Mouse (Mus musculus): ENCODE data around the gene Src. TPM values are rescaled to one million over a fixed set of nuclear protein-coding genes. Genes with fewer than 3 reads are reported as not detected.
A peak's percentile ranks its signal among the peaks of the same experiment; 100 is the strongest.

The Src gene
- polyA plus RNA-seq, 1 experiment from 2014 or later, result 24.8 TPM

- ATAC-seq (ENCODE audit: borderline replicate concordance, extremely low read depth, low FRiP score, low TSS enrichment), result no peak
- Histone ChIP-seq H3K9ac (no peak overlapping the region), H3K27ac (no peak overlapping the region), H3K4me1 (peaks cover 15% of the 10 kb centered on the region), H3K4me2 (no peak overlapping the region), H3K27me3 (no peaks in the 10 kb centered on the region), H3K9me3 (no peaks in the 10 kb centered on the region), H3K36me3 (peaks cover 19% of the 10 kb centered on the region), H3K4me3 (no peak overlapping the region)
- WGBS, result 90% methylated on average over 7 of the region's 7 CpGs
Measured at GRCm38 (mm10) chr2:157448356-157448755, 30.1 kb downstream of the Src start.

GRCm38 (mm10) chr2:157450905-157451304 lies 32.7 kb downstream of the Src start:
- WGBS, result 84% methylated on average over 3 of the region's 3 CpGs
- peaks cover 20% of the 10 kb centered on the region for H3K4me1 ChIP-seq

GRCm38 (mm10) chr2:157451372-157452040 lies 33.3 kb downstream of the Src start:
- H3K9me3 ChIP-seq, result no peaks in the 10 kb centered on the region
- 0 out of 2 replicates have a peak overlapping the region, but pooled peaks have one; percentile 42 for H3K27ac ChIP-seq
- peaks cover 13% of the 10 kb centered on the region for H3K36me3 ChIP-seq
- H3K4me2 ChIP-seq, result no peak overlapping the region
- 63% methylated on average over 7 of the region's 7 CpGs for WGBS
- H3K9ac ChIP-seq, result no peak overlapping the region
- peaks cover 22% of the 10 kb centered on the region for H3K4me1 ChIP-seq
- no peak overlapping the region for H3K4me3 ChIP-seq
- H3K27me3 ChIP-seq, result no peaks in the 10 kb centered on the region
- no peak for ATAC-seq (ENCODE audit: borderline replicate concordance, extremely low read depth, low FRiP score, low TSS enrichment)

More at GRCm38 (mm10) chr2:157450905-157451304, 32.7 kb downstream of the Src start:
- Histone ChIP-seq H3K9me3 (no peaks in the 10 kb centered on the region), H3K4me3 (no peak overlapping the region), H3K27me3 (no peaks in the 10 kb centered on the region), H3K9ac (no peak overlapping the region), H3K36me3 (peaks cover 16% of the 10 kb centered on the region), H3K27ac (0 out of 2 replicates have a peak overlapping the region, but pooled peaks have one; percentile 42), H3K4me2 (no peak overlapping the region)
- ATAC-seq (ENCODE audit: borderline replicate concordance, extremely low read depth, low FRiP score, low TSS enrichment), result no peak

GRCm38 (mm10) chr2:157457100-157457806 lies 39.0 kb downstream of the Src start:
- 1% methylated on average over 56 of the region's 56 CpGs for WGBS

GRCm38 (mm10) chr2:157458472-157458871 lies 40.2 kb downstream of the Src start:
- Histone ChIP-seq H3K27ac (no peak overlapping the region), H3K36me3 (peaks cover 16% of the 10 kb centered on the region), H3K4me3 (no peak overlapping the region), H3K9ac (no peak overlapping the region), H3K27me3 (no peaks in the 10 kb centered on the region), H3K4me2 (no peak overlapping the region), H3K4me1 (peaks cover 51% of the 10 kb centered on the region), H3K9me3 (no peaks in the 10 kb centered on the region)
- 22% methylated on average over 14 of the region's 14 CpGs for WGBS
- ATAC-seq (ENCODE audit: borderline replicate concordance, extremely low read depth, low FRiP score, low TSS enrichment), result no peak

More at GRCm38 (mm10) chr2:157457100-157457806, 39.0 kb downstream of the Src start:
- H3K4me2 ChIP-seq, result peak overlapping the region; percentile 68
- H3K27ac ChIP-seq, result peak overlapping the region; percentile 57
- no peaks in the 10 kb centered on the region for H3K27me3 ChIP-seq
- H3K9ac ChIP-seq, result peak overlapping the region; percentile 33
- peaks cover 10% of the 10 kb centered on the region for H3K36me3 ChIP-seq
- peaks cover 42% of the 10 kb centered on the region for H3K4me1 ChIP-seq
- peak; percentile 88 for ATAC-seq (ENCODE audit: borderline replicate concordance, extremely low read depth, low FRiP score, low TSS enrichment)
- H3K9me3 ChIP-seq, result no peaks in the 10 kb centered on the region
- H3K4me3 ChIP-seq, result peak overlapping the region; percentile 41

- Histone ChIP-seq H3K9me3 (no peaks in the 10 kb centered on the region), H3K9ac (no peak overlapping the region), H3K36me3 (peaks cover 19% of the 10 kb centered on the region), H3K27ac (peak overlapping the region; percentile 68), H3K4me1 (peaks cover 59% of the 10 kb centered on the region), H3K27me3 (no peaks in the 10 kb centered on the region), H3K4me2 (no peak overlapping the region), H3K4me3 (no peak overlapping the region)
- WGBS, result 39% methylated on average over 5 of the region's 5 CpGs
- no peak for ATAC-seq (ENCODE audit: borderline replicate concordance, extremely low read depth, low FRiP score, low TSS enrichment)
Measured at GRCm38 (mm10) chr2:157459736-157460135, 41.5 kb downstream of the Src start.

- H3K36me3 ChIP-seq, result peaks cover 45% of the 10 kb centered on the region
- no peak for ATAC-seq (ENCODE audit: borderline replicate concordance, extremely low read depth, low FRiP score, low TSS enrichment)
- H3K9me3 ChIP-seq, result no peaks in the 10 kb centered on the region
- 40% methylated on average over 20 of the region's 20 CpGs for WGBS
- peak overlapping the region; percentile 90 for H3K27ac ChIP-seq
- H3K9ac ChIP-seq, result no peak overlapping the region
- no peak overlapping the region for H3K4me2 ChIP-seq
- H3K27me3 ChIP-seq, result no peaks in the 10 kb centered on the region
- H3K4me1 ChIP-seq, result peaks cover 54% of the 10 kb centered on the region
- H3K4me3 ChIP-seq, result no peak overlapping the region
Measured at GRCm38 (mm10) chr2:157462776-157463710, 44.8 kb downstream of the Src start.

- WGBS, result 39% methylated on average over 16 of the region's 16 CpGs
Measured at GRCm38 (mm10) chr2:157463887-157464745, 45.9 kb downstream of the Src start.

GRCm38 (mm10) chr2:157464746-157465126 lies 46.5 kb downstream of the Src start:
- Histone ChIP-seq H3K27ac (peak overlapping the region; percentile 90), H3K4me3 (no peak overlapping the region), H3K9ac (peak overlapping the region; percentile 20; the same call in 1 of the 2 replicates), H3K9me3 (no peaks in the 10 kb centered on the region), H3K36me3 (peaks cover 55% of the 10 kb centered on the region), H3K4me1 (peaks cover 44% of the 10 kb centered on the region), H3K27me3 (no peaks in the 10 kb centered on the region), H3K4me2 (peak overlapping the region; percentile 33)
- peak; percentile 91 for ATAC-seq (ENCODE audit: borderline replicate concordance, extremely low read depth, low FRiP score, low TSS enrichment)
- 13% methylated on average over 12 of the region's 12 CpGs for WGBS

More at GRCm38 (mm10) chr2:157463887-157464745, 45.9 kb downstream of the Src start:
- Histone ChIP-seq H3K4me3 (no peak overlapping the region), H3K4me2 (peak overlapping the region; percentile 33), H3K9ac (no peak overlapping the region; the same call in 1 of the 2 replicates), H3K27ac (peak overlapping the region; percentile 90), H3K4me1 (peaks cover 49% of the 10 kb centered on the region), H3K27me3 (no peaks in the 10 kb centered on the region), H3K36me3 (peaks cover 54% of the 10 kb centered on the region), H3K9me3 (no peaks in the 10 kb centered on the region)
- ATAC-seq (ENCODE audit: borderline replicate concordance, extremely low read depth, low FRiP score, low TSS enrichment), result peak; percentile 1; the same call in 1 of the 2 replicates

GRCm38 (mm10) chr2:157466836-157467235 lies 48.6 kb downstream of the Src start:
- no peaks in the 10 kb centered on the region for H3K9me3 ChIP-seq
- no peaks in the 10 kb centered on the region for H3K27me3 ChIP-seq
- no peak overlapping the region for H3K4me2 ChIP-seq
- 65% methylated on average over 7 of the region's 7 CpGs for WGBS
- ATAC-seq (ENCODE audit: borderline replicate concordance, extremely low read depth, low FRiP score, low TSS enrichment), result no peak
- no peak overlapping the region for H3K4me3 ChIP-seq
- peaks cover 59% of the 10 kb centered on the region for H3K36me3 ChIP-seq
- H3K27ac ChIP-seq, result no peak overlapping the region
- peaks cover 56% of the 10 kb centered on the region for H3K4me1 ChIP-seq
- no peak overlapping the region for H3K9ac ChIP-seq
